Comparison of ENCODE assay signal across 26 mouse cellular contexts in the genomic region with DNA sequence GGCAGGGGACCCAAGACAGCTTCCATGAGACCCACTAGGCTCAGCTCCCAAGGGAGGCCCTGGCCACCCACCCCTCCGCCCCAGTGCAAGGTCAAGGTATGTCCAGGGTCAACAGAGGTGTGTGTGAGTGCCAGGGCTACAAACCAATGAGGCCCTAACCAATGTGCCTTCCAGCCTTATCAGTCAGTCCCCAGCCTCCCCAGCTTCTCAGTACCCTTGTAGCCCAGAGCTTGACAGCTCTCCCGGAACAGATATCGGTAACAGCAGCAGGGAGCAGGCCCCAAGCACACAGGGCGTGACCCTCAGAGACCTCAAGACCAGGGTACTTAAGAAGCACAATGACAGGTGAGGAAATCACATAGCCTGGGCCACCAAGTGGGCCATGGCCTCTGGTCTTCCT. TPM values are rescaled to one million over a fixed set of nuclear protein-coding genes. Genes with fewer than 3 reads are reported as not detected.
DNase-seq lines count a peak whose midpoint lies in the region; ATAC-seq and TF ChIP-seq lines count a peak whose summit lies in the region.
"Had no signal": no experiment of that assay in that cellular context is flagged by ENCODE, and none has a peak within 500 bp of the region (broad histone marks: within the 10 kb centered on the region; RNA-seq: fewer than 3 reads in every experiment).

No protein-coding gene starts in this region.

- TF ChIP-seq CTCF in intestine, postnatal 0 days (IDR thresholded peaks at IDR 0.05; ENCODE audit: low read depth), result no peak
- TF ChIP-seq CTCF in liver, postnatal 0 days (IDR thresholded peaks at IDR 0.05; ENCODE audit: low read depth), result no peak

- H3K4me2 ChIP-seq in intestine, embryonic 15.5 days (replicated peaks), result no peak overlapping the region
- H3K4me2 ChIP-seq in intestine, postnatal 0 days (replicated peaks; ENCODE audit: low read depth), result no peak overlapping the region
- H3K4me2 ChIP-seq in liver, postnatal 0 days (ENCODE audit: low read depth, low read length), result no peak overlapping the region
- H3K4me2 ChIP-seq: embryonic facial prominence, embryonic 13.5 days; hindbrain, embryonic 14.5 days had no signal

- no peak overlapping the region for H3K27ac ChIP-seq in intestine, embryonic 15.5 days
- H3K27ac ChIP-seq in intestine, postnatal 0 days (ENCODE audit: low read depth, low read length), result no peak overlapping the region
- H3K27ac ChIP-seq in liver, postnatal 0 days (ENCODE audit: low read depth), result no peak overlapping the region
- H3K27ac ChIP-seq: embryonic facial prominence, embryonic 13.5 days; gastrocnemius, adult 2 months; hindbrain, embryonic 14.5 days; layer of hippocampus, adult 2 months had no signal

- H3K9ac ChIP-seq in intestine, embryonic 15.5 days, result no peak overlapping the region
- no peak overlapping the region for H3K9ac ChIP-seq in intestine, postnatal 0 days (ENCODE audit: low read depth, low read length)
- H3K9ac ChIP-seq in liver, postnatal 0 days (replicated peaks), result no peak overlapping the region
- H3K9ac ChIP-seq: embryonic facial prominence, embryonic 13.5 days; hindbrain, embryonic 14.5 days had no signal

- peaks cover 91% of the 10 kb centered on the region for H3K36me3 ChIP-seq in erythroblast, embryonic 14.5 days (ENCODE audit: control insufficient read depth)
- H3K36me3 ChIP-seq in intestine, embryonic 15.5 days, result peaks cover 55% of the 10 kb centered on the region
- H3K36me3 ChIP-seq in intestine, postnatal 0 days (ENCODE audit: control insufficient read depth, insufficient read depth), result peaks cover 79% of the 10 kb centered on the region
- peaks cover 57% of the 10 kb centered on the region for H3K36me3 ChIP-seq in liver, postnatal 0 days (replicated peaks; ENCODE audit: insufficient read depth, low read length)

- ATAC-seq in erythroblast, adult 5-6 weeks (replicated peaks; ENCODE audit: low FRiP score, poor library complexity, severe bottlenecking), result no peak
- ATAC-seq in intestine, embryonic 15.5 days, result peak; percentile 40; the same call in 1 of the 2 replicates
- no peak for ATAC-seq in intestine, postnatal 0 days
- 0 out of 2 replicates have a peak, but pooled peaks have one; percentile 26 for ATAC-seq in liver, postnatal 0 days
- ATAC-seq: CD4-positive, CD25-positive, alpha-beta regulatory T cell, adult 4 months; intestine, embryonic 16.5 days; midbrain, embryonic 16.5 days; Patski had no signal

- peak; percentile 85 for DNase-seq in liver
- no peak for DNase-seq in liver, postnatal 0 days
- DNase-seq in right cerebral cortex, adult 18-20 months, result no peak
- DNase-seq in cerebellum, adult 9-10 months, result no peak
- DNase-seq: adrenal gland, adult 8-10 months; cerebellum, adult 11 months; cerebellum, postnatal 14 days; gastrocnemius, adult 2 months; heart, adult 11 months; kidney, postnatal 10 days; layer of hippocampus, postnatal 36 days; lung, postnatal 10 days; thymus, postnatal 25 days had no signal

- 90% methylated on average over 4 of the region's 4 CpGs for WGBS in intestine, embryonic 15.5 days
- 94% methylated on average over 4 of the region's 4 CpGs for WGBS in intestine, postnatal 0 days
- 74% methylated on average over 4 of the region's 4 CpGs for WGBS in liver, postnatal 0 days (ENCODE audit: insufficient replicate concordance)

- peak overlapping the region; percentile 50 for H3K4me3 ChIP-seq in erythroblast, embryonic 14.5 days (replicated peaks)
- H3K4me3 ChIP-seq in intestine, embryonic 15.5 days (replicated peaks), result no peak overlapping the region
- no peak overlapping the region for H3K4me3 ChIP-seq in intestine, postnatal 0 days (ENCODE audit: low read depth, low read length)
- H3K4me3 ChIP-seq in liver, postnatal 0 days (ENCODE audit: low read depth, low read length), result no peak overlapping the region
- H3K4me3 ChIP-seq: embryonic facial prominence, embryonic 13.5 days; gastrocnemius, adult 2 months; layer of hippocampus, adult 2 months had no signal

- TF ChIP-seq EP300 in liver, postnatal 0 days (IDR thresholded peaks at IDR 0.05; ENCODE audit: low read depth), result no peak

- no peaks in the 10 kb centered on the region for H3K27me3 ChIP-seq in erythroblast, embryonic 14.5 days (ENCODE audit: control insufficient read depth)
- no peaks in the 10 kb centered on the region for H3K27me3 ChIP-seq in intestine, embryonic 15.5 days (replicated peaks)
- no peaks in the 10 kb centered on the region for H3K27me3 ChIP-seq in intestine, postnatal 0 days (replicated peaks; ENCODE audit: control insufficient read depth, insufficient read depth, low read length)
- H3K27me3 ChIP-seq in liver, postnatal 0 days (ENCODE audit: insufficient read depth, low read length), result no peaks in the 10 kb centered on the region
- H3K27me3 ChIP-seq: embryonic facial prominence, embryonic 13.5 days; Patski had no signal

- H3K4me1 ChIP-seq in erythroblast, embryonic 14.5 days (ENCODE audit: control insufficient read depth), result peaks cover 93% of the 10 kb centered on the region
- 0 out of 2 replicates have a peak, but pooled peaks cover 6% of the 10 kb centered on the region for H3K4me1 ChIP-seq in intestine, embryonic 15.5 days (replicated peaks)
- H3K4me1 ChIP-seq in intestine, postnatal 0 days (replicated peaks; ENCODE audit: control insufficient read depth, insufficient read depth, low read length), result no peaks in the 10 kb centered on the region
- peaks cover 33% of the 10 kb centered on the region for H3K4me1 ChIP-seq in liver, postnatal 0 days (ENCODE audit: insufficient read depth)

- no peaks in the 10 kb centered on the region for H3K9me3 ChIP-seq in erythroblast, embryonic 14.5 days (ENCODE audit: control insufficient read depth, low read length)
- no peaks in the 10 kb centered on the region for H3K9me3 ChIP-seq in intestine, embryonic 15.5 days
- H3K9me3 ChIP-seq in intestine, postnatal 0 days (ENCODE audit: control insufficient read depth), result no peaks in the 10 kb centered on the region
- H3K9me3 ChIP-seq in liver, postnatal 0 days (ENCODE audit: low read length), result no peaks in the 10 kb centered on the region
- H3K9me3 ChIP-seq: embryonic facial prominence, embryonic 13.5 days had no signal

RNA-seq across cellular contexts. Expression of a gene that starts 46.5 kb away (rescaled TPM):
- 0.02 TPM in 1 of 2 replicates, not detected in the other for polyA plus RNA-seq in erythroblast, embryonic 14.5 days (2012)
- not detected in 2 replicates for total RNA-seq in erythroblast, adult 5-6 weeks (2015; ENCODE audit: low replicate concordance)
- not detected in 2 replicates for total RNA-seq in erythroblast, adult 5-6 weeks (2017; ENCODE audit: low replicate concordance)
- 2.0 and 2.2 TPM in 2 replicates for polyA plus RNA-seq in intestine, embryonic 15.5 days (2015; fragmentation: Nextera tagmentation; extraction: Ambion mirVana)
- 1.5 and 1.7 TPM in 2 replicates for polyA plus RNA-seq in intestine, postnatal 0 days (2015; fragmentation: Nextera tagmentation; extraction: Ambion mirVana)
- 0.21 and 0.27 TPM in 2 replicates for polyA plus RNA-seq in liver, postnatal 0 days (2015; fragmentation: Nextera tagmentation; extraction: Ambion mirVana)
- total RNA-seq: gastrocnemius, adult 2 months; megakaryocyte, adult 5-6 weeks; neutrophil, adult 5-6 weeks had no signal
- polyA plus RNA-seq: CD4-positive, CD25-positive, alpha-beta regulatory T cell, adult 4 months had no signal

Comparison
In these comparisons a context has a peak if more than half of its experiments do, and no peak if none do; other contexts are left out.
1. ATAC-seq: peak in intestine, embryonic 15.5 days (single experiment) and liver, postnatal 0 days (single experiment); none in erythroblast, adult 5-6 weeks (single experiment) and intestine, postnatal 0 days (single experiment).